Mouse (Mus musculus): ENCODE results near the gene Gpr19.

Gene Gpr19

GRCm38 (mm10) chr6:134887711-134888449, 10.5 kb downstream of the Gpr19 start:
- DNase-seq (ENCODE audit: low read depth, low spot score): peak; percentile 60

GRCm38 (mm10) chr6:134887008-134887407, 11.4 kb downstream of the Gpr19 start:
- no peak for DNase-seq (ENCODE audit: low read depth, low spot score)

- DNase-seq (ENCODE audit: low read depth, low spot score): no peak
These were observed 11.9 kb downstream of the Gpr19 start for GRCm38 (mm10) chr6:134886475-134886874.

- DNase-seq (ENCODE audit: low read depth, low spot score): no peak
These were observed 12.9 kb downstream of the Gpr19 start for GRCm38 (mm10) chr6:134885515-134885914.

- DNase-seq (ENCODE audit: low read depth, low spot score): no peak
These were observed 14.7 kb downstream of the Gpr19 start for GRCm38 (mm10) chr6:134883661-134884060.

- no peak for DNase-seq (ENCODE audit: low read depth, low spot score)
These were observed 18.3 kb downstream of the Gpr19 start for GRCm38 (mm10) chr6:134880046-134880445.

- no peak for DNase-seq (ENCODE audit: low read depth, low spot score)
These were observed 18.8 kb downstream of the Gpr19 start for GRCm38 (mm10) chr6:134879556-134879955.

GRCm38 (mm10) chr6:134877892-134878291, 20.5 kb downstream of the Gpr19 start:
- DNase-seq (ENCODE audit: low read depth, low spot score): no peak

GRCm38 (mm10) chr6:134877276-134877675, 21.1 kb downstream of the Gpr19 start:
- DNase-seq (ENCODE audit: low read depth, low spot score): no peak

GRCm38 (mm10) chr6:134876795-134877194, 21.6 kb downstream of the Gpr19 start:
- peak; percentile 35 for DNase-seq (ENCODE audit: low read depth, low spot score)

- no peak for DNase-seq (ENCODE audit: low read depth, low spot score)
These were observed 25.4 kb downstream of the Gpr19 start for GRCm38 (mm10) chr6:134873018-134873417.

- DNase-seq (ENCODE audit: low read depth, low spot score): no peak
These were observed 26.1 kb downstream of the Gpr19 start for GRCm38 (mm10) chr6:134872236-134872635.

GRCm38 (mm10) chr6:134870887-134871286, 27.5 kb downstream of the Gpr19 start:
- no peak for DNase-seq (ENCODE audit: low read depth, low spot score)

GRCm38 (mm10) chr6:134870209-134870742, 28.1 kb downstream of the Gpr19 start:
- DNase-seq (ENCODE audit: low read depth, low spot score): no peak

GRCm38 (mm10) chr6:134867325-134867724, 31.1 kb downstream of the Gpr19 start:
- no peak for DNase-seq (ENCODE audit: low read depth, low spot score)

- DNase-seq (ENCODE audit: low read depth, low spot score): no peak
These were observed 32.3 kb downstream of the Gpr19 start for GRCm38 (mm10) chr6:134866113-134866512.

- peak; percentile 98 for DNase-seq (ENCODE audit: low read depth, low spot score)
These were observed 35.2 kb downstream of the Gpr19 start for GRCm38 (mm10) chr6:134863146-134863545.

GRCm38 (mm10) chr6:134862671-134863104, 35.7 kb downstream of the Gpr19 start:
- DNase-seq (ENCODE audit: low read depth, low spot score): peak; percentile 60

GRCm38 (mm10) chr6:134861386-134861785, 37.0 kb downstream of the Gpr19 start:
- no peak for DNase-seq (ENCODE audit: low read depth, low spot score)

- no peak for DNase-seq (ENCODE audit: low read depth, low spot score)
These were observed 38.1 kb downstream of the Gpr19 start for GRCm38 (mm10) chr6:134860275-134860674.

- no peak for DNase-seq (ENCODE audit: low read depth, low spot score)
These were observed 39.4 kb downstream of the Gpr19 start for GRCm38 (mm10) chr6:134859021-134859420.

- no peak for DNase-seq (ENCODE audit: low read depth, low spot score)
These were observed 42.5 kb downstream of the Gpr19 start for GRCm38 (mm10) chr6:134855926-134856325.

GRCm38 (mm10) chr6:134854782-134855181, 43.6 kb downstream of the Gpr19 start:
- no peak for DNase-seq (ENCODE audit: low read depth, low spot score)

All from forelimb bud, embryonic 11.5 days (tissue).